Mouse (Mus musculus): Measurements from ENCODE around the gene Erlec1. TPM values are rescaled to one million over a fixed set of nuclear protein-coding genes. Genes with fewer than 3 reads are reported as not detected.

Erlec1 gene
- total RNA-seq (2021) = 10 to 100 TPM; 54.0 to 56.0 TPM
- long read RNA-seq, transcript Erlec1-201 (14 exons, 2,532 nt) = major isoform, 8 of 14 reads
- long read RNA-seq, partial matches to known transcripts = 6 of 14 reads
- long read RNA-seq, other reads (novel, unspliced or antisense) = 0 of 14 reads

DNA sequence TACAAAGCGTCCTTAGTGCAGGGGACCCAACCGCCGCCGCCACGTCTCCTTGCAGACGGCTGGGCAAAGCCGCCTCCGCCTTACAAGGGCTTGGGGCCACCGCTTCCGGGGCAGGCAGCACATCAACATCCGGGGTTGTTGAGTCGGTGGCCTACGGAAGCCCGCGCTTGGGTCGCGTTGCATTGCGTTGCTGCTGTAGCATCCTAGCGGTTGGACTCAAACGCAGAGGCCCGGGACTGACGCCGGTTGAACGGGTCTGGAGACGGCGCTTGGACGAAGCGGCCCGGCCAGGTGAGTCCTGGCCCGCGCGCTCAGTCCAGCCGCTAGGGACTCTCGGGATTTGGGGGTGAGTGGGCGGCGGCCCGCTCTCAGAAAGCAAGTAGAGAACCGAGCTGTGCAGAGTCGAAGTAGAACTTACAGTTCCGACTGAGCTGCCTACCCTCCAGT lies at the start of gene Erlec1:
Gene Erlec1, minus strand, starts transcription at position 57 of the 447 bp plus-strand sequence.
- DNase-seq (ENCODE audit: low spot score in 2 of 2) = peak; percentile 85 to 88

DNA sequence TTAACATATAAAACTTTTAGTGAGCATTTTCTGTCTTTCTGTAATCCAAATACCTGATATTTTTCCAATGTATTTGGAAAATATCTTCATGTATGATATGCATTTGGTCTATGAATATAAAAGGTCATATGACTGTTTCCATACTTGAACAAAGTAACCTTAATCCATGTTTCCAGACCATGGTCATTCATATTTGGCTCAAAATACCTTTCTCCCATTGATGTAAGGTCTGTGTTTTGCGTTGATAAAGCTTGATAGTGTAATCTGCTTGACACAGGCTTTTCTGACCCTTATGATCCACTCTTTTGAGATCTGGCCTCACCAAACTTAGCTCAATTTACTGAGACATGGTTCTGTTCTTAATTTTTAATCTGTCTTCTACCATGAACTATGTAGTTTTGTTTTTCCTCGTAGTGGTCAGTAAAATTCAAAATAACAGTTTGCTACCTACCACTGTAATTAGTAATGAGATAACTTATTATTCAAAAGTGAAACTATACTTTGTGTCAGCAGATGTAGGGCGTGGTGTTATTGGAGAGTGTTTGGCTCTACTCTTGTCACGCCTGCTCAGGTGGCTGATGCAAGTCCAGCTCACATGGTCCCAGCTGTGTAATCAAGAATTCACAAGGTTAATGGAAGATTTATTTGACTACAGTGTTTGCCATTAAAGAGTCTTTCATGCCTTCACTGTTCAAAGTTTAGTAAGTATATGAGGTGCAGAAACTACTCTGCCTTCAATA lies 47.2 kb upstream of the Erlec1 start:
- DNase-seq (ENCODE audit: low spot score in 2 of 2) = no peak

DNA sequence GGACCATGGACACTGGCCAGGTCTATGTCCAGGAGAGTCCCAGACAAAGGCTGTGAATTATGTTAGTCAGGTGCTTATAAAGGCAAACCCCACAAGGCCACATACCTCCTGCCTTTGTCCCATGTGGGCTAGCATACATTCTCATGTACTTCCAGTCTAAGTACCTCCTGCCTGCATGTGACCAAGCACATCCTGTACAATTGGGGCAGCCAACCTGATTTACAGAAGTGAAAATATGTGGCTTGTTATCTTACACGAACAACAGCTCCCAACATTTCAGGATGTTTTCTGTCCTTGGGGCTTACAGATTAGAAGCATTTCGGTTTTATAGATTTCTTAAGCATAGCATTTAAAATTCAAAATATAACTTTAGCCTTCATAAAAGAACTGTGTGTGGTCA lies 45.9 kb upstream of the Erlec1 start:
- no peak for DNase-seq (ENCODE audit: low spot score in 2 of 2)

DNA sequence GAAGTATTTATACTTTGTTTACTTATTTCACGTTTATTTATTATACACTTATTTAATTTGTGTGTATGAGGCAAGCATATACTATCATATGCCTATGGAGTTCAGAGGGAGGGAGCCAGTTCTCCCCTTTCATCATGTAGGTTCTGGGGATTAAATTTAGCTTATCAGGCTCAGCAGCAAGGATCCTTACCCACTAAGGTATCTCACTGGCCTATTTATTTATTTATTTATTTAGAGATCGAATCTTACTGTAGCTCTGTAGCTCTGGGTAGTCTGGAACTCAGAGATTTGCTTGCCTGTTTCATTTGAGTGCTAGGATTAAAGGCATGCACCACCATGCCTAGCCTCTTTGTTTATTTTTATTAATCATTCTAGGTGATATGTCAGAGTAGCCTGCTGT lies 44.6 kb upstream of the Erlec1 start:
- no peak for DNase-seq (ENCODE audit: low spot score in 2 of 2)

DNA sequence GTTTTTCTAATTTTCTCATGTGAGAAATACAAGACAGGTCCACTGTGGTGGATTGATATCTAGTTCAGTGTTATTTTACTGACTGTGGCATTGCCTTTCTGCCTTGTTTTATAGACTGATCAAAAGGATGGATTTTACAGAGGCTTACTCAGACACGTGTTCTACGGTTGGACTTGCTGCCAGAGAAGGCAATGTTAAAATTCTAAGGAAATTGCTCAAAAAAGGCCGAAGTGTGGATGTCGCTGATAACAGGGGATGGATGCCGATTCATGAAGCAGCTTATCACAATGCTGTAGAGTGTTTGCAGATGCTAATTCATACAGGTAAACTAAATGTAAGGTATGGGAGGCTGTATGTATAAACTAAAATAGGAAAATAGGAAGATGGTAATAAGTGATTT lies 44.1 kb upstream of the Erlec1 start:
- no peak for DNase-seq (ENCODE audit: low spot score in 2 of 2)

DNA sequence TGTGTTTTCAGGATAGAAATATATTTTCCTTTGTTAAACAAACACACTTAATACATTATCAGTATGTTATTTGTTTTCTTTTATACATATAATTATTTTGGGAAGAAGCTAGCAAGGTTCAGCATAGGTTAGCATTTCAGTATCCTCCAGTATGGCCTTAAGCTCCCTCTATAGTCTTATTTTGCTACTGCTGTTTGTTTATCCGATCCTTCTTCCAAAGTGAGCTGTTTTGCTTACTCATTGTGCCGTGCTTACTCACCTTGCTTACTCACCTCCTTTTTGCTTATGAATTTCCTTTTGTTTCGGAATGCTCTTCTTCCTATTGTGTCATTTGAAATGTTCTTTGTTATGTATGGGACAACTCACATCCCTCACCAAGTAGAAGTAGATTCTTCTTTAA lies 42.5 kb upstream of the Erlec1 start:
- no peak for DNase-seq (ENCODE audit: low spot score in 2 of 2)

DNA sequence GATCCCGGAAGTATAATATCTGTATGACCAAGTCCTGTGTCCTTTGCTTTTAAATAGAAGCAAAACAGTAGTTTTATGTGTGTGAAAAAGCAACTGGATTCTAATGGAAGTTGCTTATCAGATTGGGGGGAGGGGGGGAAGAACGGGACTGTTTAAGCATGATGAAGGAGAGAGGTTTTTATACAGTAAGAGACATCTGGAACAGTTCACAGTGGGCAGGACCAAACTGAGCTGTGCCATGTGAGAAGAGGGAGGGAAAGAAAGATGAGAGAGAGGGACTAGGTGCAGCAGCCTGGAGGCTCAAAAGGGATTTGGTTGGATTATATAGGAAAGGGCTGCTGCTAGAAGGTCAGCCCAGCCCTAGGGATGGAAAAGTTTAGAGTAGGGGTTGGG lies 32.5 kb upstream of the Erlec1 start:
- DNase-seq (ENCODE audit: low spot score in 2 of 2) = no peak

DNA sequence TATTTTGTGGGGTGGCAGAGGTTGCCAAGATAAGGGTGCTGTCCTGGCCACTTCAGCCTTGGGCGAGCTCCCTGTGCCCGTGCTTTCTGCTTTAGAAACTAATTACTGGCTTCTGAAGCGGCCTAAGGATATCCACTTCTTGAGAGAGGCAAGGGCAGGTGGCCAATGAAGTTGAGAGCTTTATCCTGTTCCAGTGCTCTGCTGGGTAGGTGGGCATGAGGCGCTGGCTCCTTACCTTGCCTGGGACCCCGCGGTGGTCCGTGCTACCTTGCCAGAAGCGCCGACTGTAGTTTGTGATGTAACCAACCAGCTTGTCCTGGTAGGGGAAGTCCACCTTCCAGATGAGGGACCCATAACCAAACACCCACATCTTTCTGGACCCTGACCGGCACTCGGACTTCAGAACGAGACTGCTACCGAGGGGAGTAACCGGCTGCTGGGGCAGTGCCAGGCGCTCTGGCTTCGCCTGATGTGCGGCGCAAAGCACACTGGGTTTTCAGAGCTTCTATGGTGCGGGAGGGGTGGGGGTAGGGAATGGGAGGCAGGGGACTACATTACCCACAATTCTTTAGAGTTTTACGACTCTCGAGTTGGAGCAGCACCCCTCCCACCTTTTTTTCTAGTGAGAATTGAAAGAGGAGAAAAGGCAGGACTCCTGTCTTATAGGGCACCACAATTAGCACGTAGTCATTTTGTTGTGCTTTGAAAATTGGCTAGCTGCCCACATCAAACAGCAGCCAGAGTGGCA lies 31.9 kb upstream of the Erlec1 start, which contains the start of gene Chac2:
Gene Chac2, minus strand, starts transcription at position 474 of the 748 bp plus-strand sequence.
- peak; percentile 85 to 89 for DNase-seq (ENCODE audit: low spot score in 2 of 2)

DNA sequence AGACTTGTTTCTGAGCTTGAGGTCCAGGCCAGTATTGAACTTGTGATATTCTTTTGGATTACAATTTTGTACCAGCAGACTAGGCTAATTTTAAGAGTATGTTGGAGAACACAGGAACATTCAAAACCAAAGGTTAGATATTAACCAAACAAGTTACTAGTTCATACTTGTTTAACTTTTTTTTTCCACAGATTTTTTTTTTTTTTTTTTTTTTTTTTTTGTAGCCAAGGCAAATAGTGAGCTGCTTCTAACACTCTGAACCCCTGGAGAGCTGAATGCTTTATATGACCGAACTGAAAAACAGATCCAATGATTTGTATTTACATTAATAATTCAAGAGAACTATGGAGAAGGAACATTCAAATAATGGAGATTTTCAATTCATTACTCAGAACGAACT lies 31.1 kb upstream of the Erlec1 start:
- DNase-seq (ENCODE audit: low spot score in 2 of 2) = no peak

DNA sequence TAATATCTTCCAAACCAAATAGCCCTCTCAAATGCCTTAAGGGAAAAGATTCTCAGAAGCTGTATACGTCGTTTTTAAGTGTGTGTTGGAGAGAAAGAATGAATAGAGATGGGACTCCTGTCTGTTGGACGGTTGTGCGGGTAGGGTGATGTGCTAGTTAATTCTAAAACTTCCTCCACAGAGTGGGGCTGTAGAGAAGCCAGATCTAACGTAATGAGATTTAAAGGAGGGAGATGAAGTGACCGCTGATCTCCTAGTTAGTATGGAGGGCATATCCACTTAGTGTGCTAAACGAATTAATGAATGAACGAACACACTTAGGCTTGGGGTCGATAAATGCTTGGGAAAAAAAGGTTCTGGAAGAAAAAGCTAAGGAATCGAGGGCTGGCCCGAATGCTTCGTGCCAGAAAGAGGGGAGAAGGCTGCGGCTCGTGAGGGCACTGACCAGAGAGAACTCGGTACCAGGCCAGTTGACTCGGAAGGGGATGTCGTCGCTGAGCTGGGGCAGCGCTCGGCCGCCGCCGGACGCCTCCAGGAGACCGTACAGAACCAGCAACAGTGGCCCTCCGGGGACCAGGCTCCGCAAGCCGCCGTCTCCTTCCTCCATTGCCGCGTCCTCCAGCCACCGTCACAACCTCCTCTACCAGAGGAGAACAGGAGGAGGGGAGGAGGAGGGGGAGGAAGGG lies 523 bp downstream of the Erlec1 start:
- DNase-seq (ENCODE audit: low spot score in 2 of 2) = peak; percentile 46 to 51

DNA sequence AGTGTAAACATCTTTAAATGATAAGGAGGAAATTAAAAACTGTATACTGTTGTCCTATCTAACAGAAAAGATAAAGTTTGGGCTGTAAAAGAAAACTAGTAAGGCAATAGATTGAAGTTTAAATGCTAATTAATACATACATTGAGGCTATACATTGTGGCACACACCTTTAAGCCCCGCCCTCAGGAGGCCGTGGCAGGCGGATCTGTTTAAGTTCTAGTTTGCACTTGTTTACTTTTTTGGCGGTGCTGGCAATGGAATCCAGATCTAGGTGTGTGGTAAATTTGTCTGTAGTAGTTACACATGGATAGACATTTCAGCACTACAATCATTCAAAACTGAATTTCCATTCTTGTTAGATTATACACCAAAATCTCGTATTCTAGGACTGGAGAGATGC lies 1.3 kb downstream of the Erlec1 start:
- DNase-seq (ENCODE audit: low spot score in 2 of 2) = no peak

DNA sequence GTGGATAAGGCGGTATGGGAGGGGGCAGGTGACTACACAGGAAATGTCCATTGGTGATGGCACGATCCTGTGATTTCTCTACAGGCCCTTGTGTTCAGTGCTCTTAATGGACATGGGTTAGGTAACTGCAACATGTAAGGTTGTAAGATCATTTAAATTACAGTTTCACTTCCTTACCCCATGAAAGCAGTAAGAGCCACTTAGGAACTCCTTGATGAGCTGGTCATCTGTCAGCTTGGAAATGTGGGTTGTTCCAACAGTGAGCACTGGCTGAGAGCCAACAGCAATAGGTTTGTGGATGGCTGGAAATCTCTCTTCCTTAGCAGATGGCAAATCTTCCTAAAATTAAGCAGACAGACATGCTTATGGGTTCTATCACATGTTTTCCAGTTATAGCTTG lies 10.6 kb downstream of the Erlec1 start:
- no peak for DNase-seq (ENCODE audit: low spot score in 2 of 2)

DNA sequence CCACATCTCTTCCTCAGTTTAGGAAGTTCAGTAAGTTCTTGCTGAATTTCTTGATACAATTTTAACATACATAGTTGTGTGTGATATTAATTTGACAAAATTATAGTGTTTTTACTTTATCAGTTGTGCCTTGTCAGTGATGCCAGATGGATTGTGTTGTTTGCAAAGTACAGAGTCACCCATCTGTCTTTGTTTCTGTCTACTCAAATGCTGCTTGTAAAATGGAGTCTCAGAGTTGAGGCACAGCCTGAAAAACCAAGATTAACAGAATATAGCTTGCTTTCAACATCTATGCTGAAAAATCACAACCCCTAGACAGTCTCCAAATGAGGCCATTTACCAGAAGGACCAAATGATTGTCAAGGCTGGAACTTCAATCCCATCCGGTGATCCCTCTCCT lies 25.6 kb downstream of the Erlec1 start:
- DNase-seq (ENCODE audit: low spot score in 2 of 2) = no peak

DNA sequence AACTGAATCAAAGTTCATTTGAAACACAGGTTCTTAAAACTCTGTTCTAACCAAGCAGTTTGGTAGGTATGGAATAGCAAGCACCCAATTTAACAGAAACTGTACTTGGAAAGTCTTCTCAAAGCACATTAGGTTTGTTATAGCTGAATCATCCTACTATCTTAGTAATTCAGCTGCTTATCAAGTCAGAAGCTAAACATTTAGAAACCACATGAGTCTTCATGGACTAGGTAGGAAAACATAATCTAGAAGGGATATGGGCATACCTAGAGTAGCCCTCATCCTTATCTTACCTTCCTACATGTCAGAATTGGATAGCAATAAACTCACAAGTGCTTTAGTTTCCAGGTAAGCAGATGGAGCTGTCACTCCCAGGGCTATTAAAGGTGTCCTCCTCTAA lies 26.1 kb downstream of the Erlec1 start:
- no peak for DNase-seq (ENCODE audit: low spot score in 2 of 2)

DNA sequence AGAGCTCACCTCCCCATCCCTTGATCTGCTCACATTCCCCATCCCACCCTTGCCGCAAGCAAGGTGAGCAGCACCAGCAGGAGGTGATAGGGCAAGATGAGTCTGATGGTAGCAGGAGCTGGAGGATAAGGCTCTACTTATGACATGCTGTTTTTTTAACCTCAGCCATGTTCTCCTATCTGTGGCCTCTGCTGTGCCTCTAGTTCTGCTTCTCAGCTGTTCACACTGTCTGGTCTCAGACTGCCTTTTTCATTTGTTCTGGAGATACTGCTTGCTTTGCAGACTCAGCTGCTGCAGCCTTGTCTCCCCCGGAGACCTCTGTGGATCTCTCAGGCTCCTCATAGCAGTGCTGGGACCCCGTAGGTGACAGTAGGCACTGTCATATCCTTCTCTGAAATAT lies 30.9 kb downstream of the Erlec1 start:
- DNase-seq (ENCODE audit: low spot score in 2 of 2) = no peak

DNA sequence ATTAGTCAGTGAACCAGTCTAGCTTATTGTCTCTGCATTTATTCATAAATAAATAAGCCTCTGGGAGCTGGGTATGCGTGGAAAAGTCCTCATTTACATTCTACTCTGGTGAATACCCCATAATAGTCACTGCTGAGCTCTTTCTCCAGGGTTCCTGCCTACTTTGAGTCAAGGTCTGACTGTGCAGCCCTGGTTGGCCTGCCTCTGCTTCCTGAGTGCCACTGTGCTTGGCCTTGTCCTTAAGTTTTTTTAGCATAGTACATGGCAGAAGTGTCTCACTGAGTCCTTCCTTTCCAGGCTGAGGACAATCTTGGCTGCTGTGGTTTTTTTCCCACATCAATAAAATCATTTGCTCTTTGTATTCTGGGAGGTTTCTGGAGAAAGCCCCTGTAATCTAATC lies 33.5 kb downstream of the Erlec1 start:
- DNase-seq (ENCODE audit: low spot score in 2 of 2) = no peak

DNA sequence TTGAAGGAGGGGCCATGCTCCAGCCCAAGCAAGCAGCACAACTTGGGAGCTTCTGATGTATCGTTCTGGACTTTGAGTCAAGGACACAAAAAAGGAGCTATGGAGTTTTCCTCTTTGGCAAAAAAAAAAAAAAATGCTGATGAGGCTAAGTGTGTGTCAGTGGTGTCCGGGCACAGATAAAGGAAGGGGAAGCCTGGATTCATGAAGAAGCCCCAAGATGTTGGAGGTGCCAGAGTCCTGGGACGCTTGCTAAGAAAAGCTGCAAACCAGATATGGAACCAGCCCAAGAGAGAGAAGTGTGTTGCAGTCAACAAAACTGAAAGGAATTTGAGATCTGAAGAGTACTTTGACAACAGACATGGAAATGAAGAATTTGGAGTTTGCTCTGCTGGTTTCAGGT lies 41.8 kb downstream of the Erlec1 start:
- no peak for DNase-seq (ENCODE audit: low spot score in 2 of 2)

DNA sequence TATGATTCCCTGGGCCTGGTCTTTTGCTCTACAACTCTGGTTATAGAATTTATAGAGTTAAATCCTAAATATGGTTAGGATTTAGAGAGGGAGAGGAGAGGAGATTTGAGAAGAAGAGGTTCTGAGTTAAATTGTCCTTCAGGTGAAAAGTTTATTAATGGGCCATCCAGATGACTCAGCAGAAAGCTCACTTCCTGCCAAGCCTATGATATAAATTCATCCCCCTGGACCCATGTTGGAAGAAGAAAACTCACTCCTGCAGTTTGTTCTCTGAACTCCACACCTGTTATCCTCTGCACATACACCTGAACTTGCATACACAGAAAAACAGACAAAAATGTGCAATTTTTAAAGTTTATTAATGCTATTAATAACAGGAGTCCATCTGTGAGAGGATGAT lies 54.8 kb downstream of the Erlec1 start:
- DNase-seq (ENCODE audit: low spot score in 2 of 2) = no peak

DNA sequence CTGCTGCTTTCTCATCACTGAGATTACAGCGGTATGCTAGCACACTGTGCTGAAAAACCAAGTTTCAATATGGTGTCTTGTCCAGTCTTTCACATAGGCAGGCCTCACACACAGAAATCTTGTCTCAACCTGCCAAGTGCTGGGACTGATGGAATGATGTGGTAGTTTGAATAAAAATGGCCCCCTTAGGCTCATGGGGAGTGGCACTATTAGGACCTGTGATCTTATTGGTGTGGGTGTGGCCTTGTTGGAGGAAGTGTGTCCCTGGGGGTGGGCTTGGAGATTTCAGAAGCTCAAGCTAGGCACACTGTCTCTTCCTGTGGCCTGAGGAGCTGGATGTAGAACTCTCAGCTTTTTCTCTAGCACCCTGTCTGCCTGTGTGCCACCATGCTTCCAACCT lies 57.9 kb downstream of the Erlec1 start:
- DNase-seq (ENCODE audit: low spot score in 2 of 2) = no peak

DNA sequence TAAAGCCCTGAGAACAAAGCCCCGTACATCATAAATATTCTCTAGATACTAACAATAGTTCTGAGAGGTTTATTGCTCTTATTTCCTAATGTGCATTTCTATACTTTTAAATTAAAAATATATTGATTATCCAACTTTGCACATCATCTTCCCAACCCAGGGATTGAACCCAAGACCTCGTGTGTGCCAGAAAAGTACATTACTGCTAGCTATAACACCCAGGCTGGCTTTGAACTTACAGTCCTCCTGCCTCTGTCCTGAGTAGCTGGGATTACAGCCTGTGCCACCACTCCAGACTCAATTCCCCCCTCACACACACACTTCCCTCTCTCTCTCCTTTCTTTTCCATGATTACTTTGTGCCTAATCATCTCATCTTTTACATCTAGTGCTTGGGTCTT lies 66.0 kb downstream of the Erlec1 start:
- DNase-seq (ENCODE audit: low spot score in 2 of 2) = no peak

DNA sequence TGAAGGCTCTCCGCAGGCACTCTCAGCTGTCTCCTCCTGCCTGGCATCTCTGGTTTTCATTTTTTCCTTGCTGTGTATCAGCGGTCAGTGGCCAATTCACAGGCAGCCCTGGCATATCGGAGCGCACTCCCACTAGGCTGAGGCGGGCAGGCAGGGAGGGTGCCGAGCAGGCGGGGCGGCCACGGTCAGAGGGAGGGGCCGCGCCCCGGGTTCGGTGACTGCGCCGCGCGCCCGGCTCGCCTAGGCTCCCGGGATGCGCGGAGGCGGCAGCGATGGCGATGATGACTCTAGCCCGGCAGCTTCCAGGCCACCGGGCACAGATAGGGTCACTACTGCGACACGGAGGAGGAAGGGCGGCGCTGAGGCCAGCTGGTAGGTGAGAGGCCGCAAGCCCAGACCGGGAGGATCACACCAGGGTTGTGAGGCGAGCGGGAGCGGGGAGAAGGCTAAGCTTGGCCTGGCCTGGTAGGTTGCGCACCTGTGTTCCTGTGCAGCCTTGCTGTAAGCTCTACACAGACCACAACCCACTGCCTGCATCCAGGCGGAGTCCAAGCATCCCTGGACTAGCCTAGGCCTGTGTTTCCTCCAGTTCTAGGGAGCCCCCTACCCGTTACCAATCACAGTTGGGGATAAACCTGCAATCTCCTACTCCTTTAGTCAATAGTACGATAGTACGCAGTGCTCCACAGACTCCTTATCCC lies 68.8 kb downstream of the Erlec1 start, which contains the start of the genes Gpr75 and Asb3:
Gene Gpr75, plus strand, starts transcription at position 188 of the 701 bp plus-strand sequence.
Gene Asb3, plus strand, starts transcription at position 246 of the 701 bp plus-strand sequence.
- DNase-seq (ENCODE audit: low spot score in 2 of 2) = peak; percentile 51 to 74
